In the genomic region with DNA sequence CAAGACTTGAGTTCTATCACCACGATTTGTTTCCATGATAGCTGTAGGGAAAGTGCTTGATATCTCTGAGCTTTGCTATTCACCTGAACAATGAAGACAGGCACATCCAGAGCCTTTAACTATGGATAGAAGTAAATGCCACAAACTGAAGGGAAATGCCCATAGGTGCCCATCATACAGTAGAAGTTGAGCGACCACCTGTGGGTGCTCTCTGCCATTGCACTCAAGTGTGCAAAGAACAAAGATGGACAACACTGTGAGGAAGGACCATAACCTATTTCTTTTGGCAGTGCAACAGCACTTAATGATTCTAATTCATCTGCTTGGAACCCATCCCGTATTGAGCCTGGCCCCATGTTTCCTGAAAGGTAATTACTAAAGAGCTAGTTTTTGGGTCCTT, we compare ENCODE assay signal across 15 mouse cellular contexts.
"Had no signal": no experiment of that assay in that cellular context is flagged by ENCODE, and none has a peak within 500 bp of the region (broad histone marks: within the 10 kb centered on the region; RNA-seq: fewer than 3 reads in every experiment).

No protein-coding gene starts in this region.

- H3K9ac ChIP-seq: limb, embryonic 12.5 days; liver, embryonic 14.5 days; neural tube, embryonic 13.5 days had no signal

- ATAC-seq: lung, postnatal 0 days had no signal

- H3K36me3 ChIP-seq: limb, embryonic 12.5 days; midbrain, embryonic 10.5 days; neural tube, embryonic 13.5 days had no signal

- DNase-seq: kidney, adult 8-10 months; kidney, postnatal 25 days; liver; lung, adult 2 months; lung, postnatal 4 days; midbrain, embryonic 14.5 days; retina, postnatal 1 day; right cerebral cortex, postnatal 4 days; thymus, adult 18-20 months; thymus, postnatal 14 days had no signal

- H3K27me3 ChIP-seq: limb, embryonic 12.5 days; neural tube, embryonic 13.5 days had no signal

- H3K9me3 ChIP-seq: limb, embryonic 12.5 days; midbrain, embryonic 10.5 days; neural tube, embryonic 13.5 days had no signal

- H3K4me3 ChIP-seq: limb, embryonic 12.5 days; midbrain, embryonic 10.5 days; neural tube, embryonic 13.5 days had no signal

- H3K27ac ChIP-seq: limb, embryonic 12.5 days; liver, embryonic 14.5 days; midbrain, embryonic 10.5 days; neural tube, embryonic 13.5 days had no signal

- H3K4me1 ChIP-seq: limb, embryonic 12.5 days; midbrain, embryonic 10.5 days; neural tube, embryonic 13.5 days had no signal

- H3K4me2 ChIP-seq: limb, embryonic 12.5 days; neural tube, embryonic 13.5 days had no signal
